Mouse (Mus musculus) thymus, postnatal 14 days (tissue): ENCODE measurements around the gene BC048562.
A peak's percentile ranks its signal among the peaks of the same experiment; 100 is the strongest.

Experiments
- DNase-seq: peaks from one replicate; pipeline ENCODE4 v3.0.0; 2021

BC048562 gene

DNA sequence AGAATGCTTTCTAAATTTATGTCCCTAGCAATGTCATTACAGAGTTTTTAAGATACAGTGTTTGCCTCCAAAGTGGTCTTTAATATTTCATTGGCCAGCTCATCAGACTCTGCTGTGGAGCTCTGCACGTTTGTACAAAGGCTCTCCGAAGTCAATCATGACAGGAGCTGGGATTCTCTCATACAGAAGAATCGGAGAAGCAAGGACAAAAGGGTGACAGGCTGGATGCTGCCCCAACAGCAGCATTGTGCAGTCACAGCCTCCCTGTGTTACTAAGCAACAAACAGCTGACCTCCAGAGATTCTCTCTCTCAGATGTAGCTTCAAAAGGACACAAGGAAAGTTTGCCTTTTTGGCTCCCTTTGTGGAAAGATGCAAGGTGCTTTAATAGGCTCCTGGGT lies at the start of gene BC048562:
Gene BC048562, plus strand, starts transcription at position 301 of the 400 bp plus-strand sequence.
- DNase-seq, result no peak

- no peak for DNase-seq
Measured at GRCm38 (mm10) chr9:108386816-108387215, 49.5 kb upstream of the BC048562 start.

DNA sequence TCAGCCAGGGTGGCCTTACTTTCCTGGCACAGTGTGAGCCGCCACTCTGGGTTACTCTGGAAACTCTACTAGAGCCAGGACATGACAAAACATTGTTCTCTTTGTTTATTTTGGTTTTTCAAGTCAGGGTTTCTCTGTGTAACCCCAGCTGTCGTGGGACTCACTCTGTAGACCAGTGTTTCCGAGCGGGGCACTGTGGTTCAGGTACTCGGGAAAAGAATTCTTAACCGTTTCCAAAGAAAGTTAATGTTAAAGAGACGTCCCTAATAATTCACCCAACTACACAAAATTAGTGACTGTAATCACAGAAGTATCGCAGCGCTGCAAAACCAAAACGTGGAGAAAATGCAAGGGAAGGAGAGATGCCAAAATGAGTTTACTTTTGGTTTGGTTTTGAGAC lies 47.7 kb upstream of the BC048562 start:
- DNase-seq, result no peak

DNA sequence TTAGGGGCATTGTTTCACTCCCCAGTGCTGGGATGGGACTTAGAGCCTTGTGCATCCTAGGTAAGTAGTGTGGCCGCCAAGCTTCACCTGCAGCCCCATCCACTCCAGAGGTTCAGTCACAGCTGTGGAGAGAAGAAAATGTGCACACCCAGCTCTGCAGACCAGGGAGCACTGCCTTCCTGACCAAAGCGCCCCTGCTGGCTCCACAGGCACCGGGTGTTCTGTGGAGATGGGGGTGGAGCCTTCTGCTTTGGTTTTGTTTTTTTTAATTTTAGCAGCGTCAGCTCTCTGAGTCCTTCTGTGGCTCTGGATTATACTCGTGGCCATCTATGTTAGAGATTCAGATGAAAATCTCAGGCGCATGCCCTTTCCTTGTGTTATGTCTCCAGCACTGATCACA lies 47.1 kb upstream of the BC048562 start:
- no peak for DNase-seq

GRCm38 (mm10) chr9:108392676-108393075 lies 43.6 kb upstream of the BC048562 start, which contains the start of gene 1700102P08Rik:
Gene 1700102P08Rik, plus strand, starts transcription at chr9:108392805.
- DNase-seq, result no peak

- DNase-seq, result no peak
Measured at GRCm38 (mm10) chr9:108394191-108394590, 42.1 kb upstream of the BC048562 start.

DNA sequence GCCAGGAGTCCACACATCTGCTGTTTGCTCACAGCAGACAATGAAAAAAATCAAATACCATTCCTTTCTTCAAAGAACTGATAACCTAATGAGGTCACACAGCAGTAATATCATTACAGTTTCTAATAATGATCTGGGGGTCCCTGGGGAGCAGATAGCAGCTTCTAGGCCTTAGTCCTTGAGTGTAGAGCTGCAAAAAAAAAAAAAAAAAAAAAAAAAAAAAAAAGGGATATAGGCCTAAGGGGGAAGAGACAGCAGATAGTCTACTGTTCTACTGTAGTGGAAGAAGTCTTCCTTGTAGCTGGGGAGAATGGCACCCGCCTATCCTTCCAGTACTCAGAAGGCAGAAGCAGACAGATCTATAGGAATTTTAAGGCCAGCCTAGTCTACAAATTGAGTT lies 40.9 kb upstream of the BC048562 start:
- no peak for DNase-seq

GRCm38 (mm10) chr9:108398324-108398723 lies 38.0 kb upstream of the BC048562 start:
- no peak for DNase-seq

- no peak for DNase-seq
Measured at GRCm38 (mm10) chr9:108401186-108401960, 34.9 kb upstream of the BC048562 start.

DNA sequence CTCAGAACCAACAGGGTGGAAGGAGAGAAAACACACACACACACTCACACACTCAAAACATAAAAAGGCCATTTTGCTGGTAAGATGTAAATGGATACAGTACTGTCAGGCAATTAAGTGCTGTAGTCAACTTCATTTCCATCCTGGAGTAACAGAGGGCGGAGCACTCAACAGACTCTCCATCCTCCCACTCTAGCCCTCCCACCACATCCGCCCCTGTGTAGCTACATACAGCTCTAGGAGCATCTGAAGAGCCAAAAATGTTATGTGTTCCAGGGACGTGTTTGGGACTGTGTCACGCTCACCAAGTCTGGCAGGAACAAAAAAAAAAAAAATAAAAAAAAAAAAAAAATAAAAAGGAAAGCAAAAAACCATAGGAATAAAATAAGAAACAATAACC lies 33.2 kb upstream of the BC048562 start:
- DNase-seq, result no peak

DNA sequence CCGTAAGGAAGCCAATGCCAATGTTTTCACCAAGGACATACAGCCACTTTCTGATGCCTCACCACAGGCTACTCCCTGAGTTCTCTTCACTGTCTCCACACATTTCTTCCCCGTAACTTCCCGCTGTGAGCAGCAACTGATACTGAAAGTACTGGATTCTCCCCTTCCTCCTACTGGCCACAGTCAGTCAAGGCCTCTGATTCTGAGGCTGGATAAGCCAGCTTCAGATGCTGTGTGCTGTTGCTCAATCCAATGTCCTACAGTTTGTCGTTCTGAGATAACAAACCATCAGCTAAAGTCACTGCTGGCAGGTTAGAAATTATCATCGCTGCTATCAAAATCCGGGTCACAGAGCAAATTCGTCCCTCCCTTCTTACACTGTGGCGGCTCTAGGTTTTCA lies 31.8 kb upstream of the BC048562 start:
- no peak for DNase-seq

DNA sequence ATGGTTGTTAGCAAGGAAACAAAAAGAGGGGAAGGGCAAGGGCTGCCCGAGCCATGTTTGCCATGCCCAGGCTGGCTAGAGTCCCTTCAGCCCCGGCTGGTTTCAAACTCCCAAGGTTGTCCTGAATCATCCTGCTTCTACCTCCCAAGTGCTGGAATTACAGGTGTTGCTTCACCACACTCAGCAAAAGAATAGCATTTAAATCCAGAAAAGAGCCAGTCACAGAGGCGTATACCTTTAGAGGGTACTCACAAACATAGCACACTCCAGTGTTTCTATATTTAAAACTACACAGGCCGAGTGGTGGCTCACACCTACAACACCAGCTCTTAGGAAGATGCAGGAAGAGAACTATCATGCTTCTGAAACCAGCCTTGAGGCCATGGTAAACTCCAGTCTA lies 26.7 kb upstream of the BC048562 start:
- no peak for DNase-seq

DNA sequence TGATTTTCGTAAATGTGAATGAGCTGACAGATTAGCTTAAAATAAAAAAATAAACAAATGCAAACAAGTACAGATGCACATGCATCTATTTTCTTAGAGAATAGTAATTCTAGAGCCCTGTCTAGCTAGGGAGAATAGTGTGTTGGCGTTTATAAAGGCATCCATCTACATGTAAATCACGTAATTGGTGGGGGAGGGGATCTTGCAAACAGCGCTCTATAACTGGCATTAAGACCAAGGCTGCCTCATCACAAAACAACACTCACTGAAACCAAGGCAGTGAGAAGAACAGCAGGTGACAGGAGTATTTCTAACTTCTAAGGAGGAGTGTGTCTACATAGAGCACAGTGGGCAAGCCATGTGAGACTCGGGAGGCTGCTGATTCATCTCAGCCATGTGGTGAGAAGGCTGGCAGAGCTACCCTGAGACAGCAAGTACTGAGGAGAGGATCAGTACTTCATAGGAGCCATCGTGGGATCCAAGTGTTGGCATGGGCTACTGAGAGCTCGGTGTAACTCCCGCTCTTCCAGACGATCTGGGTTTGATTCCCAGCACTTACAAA lies 24.8 kb upstream of the BC048562 start:
- DNase-seq, result no peak

DNA sequence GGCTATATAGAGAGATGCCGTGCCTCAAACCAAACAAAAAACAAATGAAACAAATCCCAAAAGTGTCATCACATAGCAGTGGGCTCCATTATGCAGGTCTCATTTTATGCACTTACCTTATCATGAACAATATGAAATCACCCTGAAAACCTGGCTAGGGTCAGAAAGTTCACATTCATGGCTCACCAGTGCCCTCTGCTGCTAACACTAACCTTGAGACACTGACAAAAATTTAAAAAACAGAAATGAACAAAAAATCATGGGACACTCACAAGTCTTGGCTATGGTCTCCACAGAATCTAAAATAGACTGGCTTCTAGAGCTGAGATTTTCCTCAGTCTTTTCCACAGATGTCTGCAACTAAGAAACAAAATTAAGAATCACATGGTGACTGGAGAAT lies 24.1 kb upstream of the BC048562 start:
- peak; percentile 32 for DNase-seq

- no peak for DNase-seq
Measured at GRCm38 (mm10) chr9:108428384-108428783, 7.9 kb upstream of the BC048562 start, which contains the start of gene Ccdc36. Gene Ccdc36, minus strand, starts transcription at chr9:108428484.

- no peak for DNase-seq
Measured at GRCm38 (mm10) chr9:108431431-108432067, 4.7 kb upstream of the BC048562 start.

GRCm38 (mm10) chr9:108439176-108439575 lies 2.9 kb downstream of the BC048562 start:
- no peak for DNase-seq

DNA sequence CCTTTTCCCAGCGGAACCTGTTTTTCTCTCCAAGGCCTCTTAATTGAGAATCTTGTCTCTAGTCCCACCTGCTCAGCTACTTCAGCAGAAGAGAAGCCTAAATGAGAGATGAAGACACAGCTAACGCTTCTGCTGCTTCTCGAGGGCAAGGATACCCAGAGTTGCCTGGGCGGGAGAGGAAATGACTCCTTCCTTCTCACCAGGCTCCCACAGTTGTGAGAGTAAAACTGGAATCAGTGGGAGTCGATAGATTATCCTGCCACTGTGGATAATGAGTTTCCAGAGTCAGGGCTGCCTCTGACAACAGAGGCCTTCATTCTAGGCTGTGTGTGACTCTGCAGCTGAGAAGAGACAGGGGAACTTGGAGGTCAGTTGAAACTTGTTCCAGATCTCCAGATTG lies 4.2 kb downstream of the BC048562 start:
- no peak for DNase-seq

- no peak for DNase-seq
Measured at GRCm38 (mm10) chr9:108441236-108441919, 5.1 kb downstream of the BC048562 start.

DNA sequence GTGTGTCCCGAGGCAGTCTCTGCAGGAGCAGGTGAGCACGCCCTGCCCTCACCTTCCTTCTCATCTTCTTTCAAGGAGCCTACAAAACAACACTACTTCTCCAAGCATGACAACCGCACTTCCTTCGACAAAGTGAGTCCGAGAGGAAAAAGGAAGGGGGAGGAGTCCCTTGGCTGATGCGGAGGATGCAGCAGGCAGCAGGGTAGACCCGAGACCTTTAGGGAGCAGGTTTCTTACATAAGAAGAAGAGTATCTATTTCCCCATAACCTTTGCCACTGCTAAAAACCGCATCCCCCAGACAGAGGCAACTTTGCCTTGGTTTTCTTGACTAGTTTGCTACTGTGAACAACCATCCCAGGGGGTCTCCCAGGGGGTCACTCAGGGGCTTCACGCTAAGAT lies 8.8 kb downstream of the BC048562 start:
- DNase-seq, result peak; percentile 28

DNA sequence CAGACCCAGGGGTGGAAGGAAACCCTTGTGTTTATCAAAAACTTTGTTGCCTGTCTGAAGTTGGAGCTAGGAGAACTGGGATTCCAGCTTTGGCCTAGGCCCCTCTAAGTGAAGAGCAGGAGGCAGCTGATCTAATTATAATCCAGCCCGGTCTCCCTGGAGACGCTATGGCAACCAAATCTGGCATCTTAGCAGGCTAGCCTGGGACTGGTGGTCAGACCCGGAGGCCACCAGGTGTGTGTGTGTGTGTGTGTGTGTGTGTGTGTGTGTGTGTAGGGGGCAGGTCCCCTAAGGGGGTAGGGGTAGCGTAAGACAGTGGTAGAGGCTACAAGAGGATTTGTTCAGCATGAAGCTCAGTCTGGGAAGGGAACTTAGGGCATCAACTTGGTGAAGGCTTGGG lies 13.6 kb downstream of the BC048562 start:
- no peak for DNase-seq

GRCm38 (mm10) chr9:108450292-108451169 lies 14.2 kb downstream of the BC048562 start:
- no peak for DNase-seq

GRCm38 (mm10) chr9:108451170-108451493 lies 14.8 kb downstream of the BC048562 start:
- no peak for DNase-seq
